Mouse (Mus musculus): ENCODE data around the gene Cdk17.
A peak's percentile ranks its signal among the peaks of the same experiment; 100 is the strongest.
"Not testable (repeated sequence)": the region's sequence is repeated elsewhere in the genome, so short reads cannot be mapped to it uniquely, and the experiment has no call there.

The Cdk17 gene

GRCm38 (mm10) chr10:93142600-93143284 lies 17.9 kb upstream of the Cdk17 start:
- DNase-seq (ENCODE audit: low read depth, low spot score), result no peak

GRCm38 (mm10) chr10:93143285-93143985 lies 17.2 kb upstream of the Cdk17 start:
- no peak for DNase-seq (ENCODE audit: low read depth, low spot score)

GRCm38 (mm10) chr10:93143986-93144314 lies 16.7 kb upstream of the Cdk17 start:
- DNase-seq (ENCODE audit: low read depth, low spot score), result no peak

GRCm38 (mm10) chr10:93144579-93144978 lies 16.1 kb upstream of the Cdk17 start:
- DNase-seq (ENCODE audit: low read depth, low spot score), result no peak

- no peak for DNase-seq (ENCODE audit: low read depth, low spot score)
Measured at GRCm38 (mm10) chr10:93145088-93145487, 15.6 kb upstream of the Cdk17 start.

- DNase-seq (ENCODE audit: low read depth, low spot score), result no peak
Measured at GRCm38 (mm10) chr10:93146601-93147000, 14.1 kb upstream of the Cdk17 start.

- DNase-seq (ENCODE audit: low read depth, low spot score), result no peak
Measured at GRCm38 (mm10) chr10:93147691-93148090, 13.0 kb upstream of the Cdk17 start.

GRCm38 (mm10) chr10:93149597-93149996 lies 11.1 kb upstream of the Cdk17 start:
- no peak for DNase-seq (ENCODE audit: low read depth, low spot score)

GRCm38 (mm10) chr10:93151775-93152174 lies 8.9 kb upstream of the Cdk17 start:
- no peak for DNase-seq (ENCODE audit: low read depth, low spot score)

- DNase-seq (ENCODE audit: low read depth, low spot score), result no peak
Measured at GRCm38 (mm10) chr10:93152698-93153097, 8.0 kb upstream of the Cdk17 start.

GRCm38 (mm10) chr10:93153404-93153803 lies 7.3 kb upstream of the Cdk17 start:
- DNase-seq (ENCODE audit: low read depth, low spot score), result not testable (repeated sequence)

- no peak for DNase-seq (ENCODE audit: low read depth, low spot score)
Measured at GRCm38 (mm10) chr10:93159651-93160496, 801 bp upstream of the Cdk17 start.

- peak; percentile 89 for DNase-seq (ENCODE audit: low read depth, low spot score)
Measured at GRCm38 (mm10) chr10:93160497-93160806, 223 bp upstream of the Cdk17 start.

GRCm38 (mm10) chr10:93161511-93162275 lies 1.0 kb downstream of the Cdk17 start:
- peak; percentile 68 for DNase-seq (ENCODE audit: low read depth, low spot score)

- DNase-seq (ENCODE audit: low read depth, low spot score), result no peak
Measured at GRCm38 (mm10) chr10:93162276-93162971, 1.7 kb downstream of the Cdk17 start.

- no peak for DNase-seq (ENCODE audit: low read depth, low spot score)
Measured at GRCm38 (mm10) chr10:93162972-93163660, 2.4 kb downstream of the Cdk17 start.

GRCm38 (mm10) chr10:93163711-93164488 lies 3.2 kb downstream of the Cdk17 start:
- no peak for DNase-seq (ENCODE audit: low read depth, low spot score)

GRCm38 (mm10) chr10:93165416-93166381 lies 5.0 kb downstream of the Cdk17 start:
- DNase-seq (ENCODE audit: low read depth, low spot score), result peak; percentile 75

- DNase-seq (ENCODE audit: low read depth, low spot score), result no peak
Measured at GRCm38 (mm10) chr10:93166382-93166769, 5.7 kb downstream of the Cdk17 start.

Measured in ZHBTc4 (cell line).